Mouse (Mus musculus) myocyte (in vitro differentiated cells): Measurements from ENCODE around the gene Rabgef1. TPM values are rescaled to one million over a fixed set of nuclear protein-coding genes. Genes with fewer than 3 reads are reported as not detected.

ENCODE experiments used
- H3K27me3 ChIP-seq: one replicate; pipeline ENCODE4 v1.6.1; 2011; ENCODE audit not compliant: control insufficient read depth, insufficient read depth, insufficient read length
- H3K36me3 ChIP-seq: one replicate; pipeline ENCODE4 v1.6.1; 2011; ENCODE audit not compliant: control insufficient read depth, insufficient read depth
- H3K4me2 ChIP-seq: one replicate; pipeline ENCODE4 v1.6.1; 2011; ENCODE audit warnings: low read depth, control low read depth
- H3K4me3 ChIP-seq: one replicate; pipeline ENCODE4 v1.5.1; 2011; ENCODE audit warnings: mild to moderate bottlenecking, control low read depth, moderate library complexity
- H3K79me2 ChIP-seq: one replicate; pipeline ENCODE4 v1.6.1; 2011; ENCODE audit not compliant: control insufficient read depth, insufficient read depth
- H3ac ChIP-seq: one replicate; pipeline ENCODE4 v1.6.1; 2011; ENCODE audit not compliant: control insufficient read depth, insufficient read length
- CEBPB ChIP-seq: IDR thresholded peaks from 2 replicates; pipeline ENCODE4 v1.6.1; 2011; ENCODE audit warnings: mild to moderate bottlenecking, moderate library complexity; ENCODE audit not compliant: poor library complexity, insufficient read depth, severe bottlenecking
- E2F4 ChIP-seq: IDR thresholded peaks from one replicate; pipeline ENCODE4 v1.6.1; 2011; ENCODE audit warnings: mild to moderate bottlenecking, control low read depth, moderate library complexity; ENCODE audit not compliant: insufficient read depth
- MAX ChIP-seq: IDR thresholded peaks from one replicate; pipeline ENCODE4 v1.6.1; 2011; ENCODE audit warnings: low read depth, mild to moderate bottlenecking, control low read depth
- MYOD1 ChIP-seq, 3 experiments: IDR thresholded peaks; one replicate each; pipeline ENCODE4 v1.6.1; 2011; ENCODE audit warnings: control low read depth in 2 of 3, low read depth in 2 of 3, mild to moderate bottlenecking in 2 of 3, moderate library complexity in 1 of 3; ENCODE audit not compliant: insufficient read length in 2 of 3, control insufficient read depth in 1 of 3
- MYOG ChIP-seq, 3 experiments: IDR thresholded peaks; one replicate each; pipeline ENCODE4 v1.6.1; 2011; ENCODE audit warnings: control low read depth in 2 of 3, low read depth in 2 of 3, mild to moderate bottlenecking in 2 of 3; ENCODE audit not compliant: insufficient read length in 2 of 3, control insufficient read depth in 1 of 3, insufficient read depth in 1 of 3
- POLR2A ChIP-seq: IDR thresholded peaks from one replicate; pipeline ENCODE4 v1.6.1; 2011; ENCODE audit warnings: low read depth, mild to moderate bottlenecking, control low read depth, moderate library complexity; ENCODE audit not compliant: insufficient read length
- POLR2AphosphoS2 ChIP-seq: IDR thresholded peaks from one replicate; pipeline ENCODE4 v1.6.1; 2011; ENCODE audit warnings: low read depth, control low read depth; ENCODE audit not compliant: insufficient read length
- REST ChIP-seq: IDR thresholded peaks from one replicate; pipeline ENCODE4 v1.6.1; 2011; ENCODE audit warnings: mild to moderate bottlenecking, control low read depth, moderate library complexity; ENCODE audit not compliant: insufficient read depth, insufficient read length
- SRF ChIP-seq: IDR thresholded peaks from one replicate; pipeline ENCODE4 v1.6.1; 2011; ENCODE audit warnings: low read depth; ENCODE audit not compliant: control insufficient read depth, insufficient read length
- TCF12 ChIP-seq: IDR thresholded peaks from one replicate; pipeline ENCODE4 v1.6.1; 2011; ENCODE audit warnings: mild to moderate bottlenecking, control low read depth; ENCODE audit not compliant: poor library complexity, insufficient read depth, severe bottlenecking
- TCF3 ChIP-seq: IDR thresholded peaks from one replicate; pipeline ENCODE4 v1.6.1; 2011; ENCODE audit warnings: low read depth, control low read depth; ENCODE audit not compliant: insufficient read length
- USF1 ChIP-seq: IDR thresholded peaks from one replicate; pipeline ENCODE4 v1.6.1; 2011; ENCODE audit warnings: low read depth, mild to moderate bottlenecking, control low read depth, moderate library complexity
- polyA plus RNA-seq: library from polyadenylated mRNA; unstranded; fragments of >200 nt; fragmentation: generic; extraction: Trizol; gene quantifications from one replicate; pipeline ENCODE4 v1.2.1, GENCODE M21; 2012; ENCODE audit warnings: missing spikeins

Rabgef1 gene
- polyA plus RNA-seq, 1 experiment: 18.8 TPM

GRCm38 (mm10) chr5:130170666-130171422, 754 bp upstream of the Rabgef1 start:
- H3K27me3 ChIP-seq: no peaks in the 10 kb centered on the region
- H3K79me2 ChIP-seq: peaks cover 36% of the 10 kb centered on the region
- peak overlapping the region; percentile 56 for H3ac ChIP-seq
- TF ChIP-seq TCF3: no peak
- peak overlapping the region; percentile 63 for H3K4me3 ChIP-seq
- no peaks in the 10 kb centered on the region for H3K36me3 ChIP-seq
- H3K4me2 ChIP-seq: peak overlapping the region; percentile 79

- Histone ChIP-seq H3K79me2 (peaks cover 48% of the 10 kb centered on the region), H3ac (peak overlapping the region; percentile 56), H3K4me3 (peak overlapping the region; percentile 63), H3K36me3 (no peaks in the 10 kb centered on the region), H3K27me3 (no peaks in the 10 kb centered on the region), H3K4me2 (peak overlapping the region; percentile 95)
- TF ChIP-seq SRF (peak; percentile 28), MYOD1 (IDR thresholded peaks at IDR 0.05; ENCODE audit: control insufficient read depth in 1 of 3, insufficient read length in 2 of 3, low read depth in 2 of 3) (peak in 2 of 3 experiments; percentile 6 to 39), POLR2A (no peak), POLR2AphosphoS2 (no peak), MAX (no peak), E2F4 (no peak), MYOG (IDR thresholded peaks at IDR 0.05; ENCODE audit: control insufficient read depth in 1 of 3, insufficient read depth in 1 of 3, insufficient read length in 2 of 3, low read depth in 2 of 3) (peak in 1 of 3 experiments; percentile 27)
Observed at GRCm38 (mm10) chr5:130171956-130172601, 481 bp downstream of the Rabgef1 start.

- TF ChIP-seq POLR2A (no peak), CEBPB (no peak), MYOD1 (IDR thresholded peaks at IDR 0.05; ENCODE audit: control insufficient read depth in 1 of 3, insufficient read length in 2 of 3, low read depth in 2 of 3) (no peak), E2F4 (no peak), MYOG (IDR thresholded peaks at IDR 0.05; ENCODE audit: control insufficient read depth in 1 of 3, insufficient read depth in 1 of 3, insufficient read length in 2 of 3, low read depth in 2 of 3) (no peak), USF1 (no peak), SRF (no peak), REST (no peak), MAX (no peak), TCF12 (no peak), TCF3 (no peak), POLR2AphosphoS2 (no peak)
- Histone ChIP-seq H3K4me2 (peak overlapping the region; percentile 95), H3K27me3 (no peaks in the 10 kb centered on the region), H3K4me3 (peak overlapping the region; percentile 63), H3K36me3 (no peaks in the 10 kb centered on the region), H3K79me2 (peaks cover 58% of the 10 kb centered on the region), H3ac (no peak overlapping the region)
Observed at GRCm38 (mm10) chr5:130173012-130173411, 1.4 kb downstream of the Rabgef1 start.

- Histone ChIP-seq H3K27me3 (no peaks in the 10 kb centered on the region), H3K79me2 (peaks cover 99% of the 10 kb centered on the region), H3K4me3 (no peak overlapping the region), H3ac (no peak overlapping the region), H3K4me2 (no peak overlapping the region), H3K36me3 (no peaks in the 10 kb centered on the region)
- no peak for TF ChIP-seq TCF12
- TF ChIP-seq MYOD1 (IDR thresholded peaks at IDR 0.05; ENCODE audit: control insufficient read depth in 1 of 3, insufficient read length in 2 of 3, low read depth in 2 of 3): no peak
Observed at GRCm38 (mm10) chr5:130177871-130178270, 6.3 kb downstream of the Rabgef1 start.

GRCm38 (mm10) chr5:130180362-130180761, 8.8 kb downstream of the Rabgef1 start:
- Histone ChIP-seq H3K36me3 (no peaks in the 10 kb centered on the region), H3K27me3 (no peaks in the 10 kb centered on the region), H3K4me2 (no peak overlapping the region), H3K79me2 (peaks cover 99% of the 10 kb centered on the region), H3K4me3 (no peak overlapping the region), H3ac (no peak overlapping the region)
- no peak for TF ChIP-seq POLR2AphosphoS2
- TF ChIP-seq CEBPB: no peak
- no peak for TF ChIP-seq MYOG (IDR thresholded peaks at IDR 0.05; ENCODE audit: control insufficient read depth in 1 of 3, insufficient read depth in 1 of 3, insufficient read length in 2 of 3, low read depth in 2 of 3)
- no peak for TF ChIP-seq SRF
- TF ChIP-seq MAX: no peak
